ENCODE assay signal across 18 mouse cellular contexts in genomic region chr7:101383756-101384155, GRCm38 (mm10). TPM values are rescaled to one million over a fixed set of nuclear protein-coding genes. Genes with fewer than 3 reads are reported as not detected.
A peak's percentile ranks its signal among the peaks of the same experiment; 100 is the strongest.
DNase-seq lines count a peak whose midpoint lies in the region; ATAC-seq and TF ChIP-seq lines count a peak whose summit lies in the region.
"Had no signal": no experiment of that assay in that cellular context is flagged by ENCODE, and none has a peak within 500 bp of the region (broad histone marks: within the 10 kb centered on the region; RNA-seq: fewer than 3 reads in every experiment).

No protein-coding gene starts in this region.

- TF ChIP-seq CTCF in bone marrow macrophage, adult 2 months (IDR thresholded peaks at IDR 0.05; ENCODE audit: low read depth, low read length) = no peak

- DNase-seq in left cerebral cortex, postnatal 10 days (ENCODE audit: extremely low spot score in 1 of 2, low spot score in 2 of 2) = no peak
- DNase-seq in right cerebral cortex, postnatal 10 days (ENCODE audit: low spot score in 2 of 2) = no peak
- DNase-seq: adrenal gland, adult 8-10 months; cerebellum, postnatal 10 days; kidney, postnatal 14 days; right cerebral cortex, postnatal 4 days had no signal

- H3K4me1 ChIP-seq in heart, embryonic 15.5 days (replicated peaks) = peaks cover 35% of the 10 kb centered on the region
- H3K4me1 ChIP-seq in heart, embryonic 12.5 days (replicated peaks) = peaks cover 37% of the 10 kb centered on the region
- peaks cover 22% of the 10 kb centered on the region for H3K4me1 ChIP-seq in liver, embryonic 16.5 days (ENCODE audit: control insufficient read depth, low read depth, low read length)
- H3K4me1 ChIP-seq in liver, embryonic 12.5 days = peaks cover 51% of the 10 kb centered on the region
- peaks cover 57% of the 10 kb centered on the region for H3K4me1 ChIP-seq in bone marrow macrophage, adult 2 months (ENCODE audit: control insufficient read depth, insufficient read depth, low read length)
- H3K4me1 ChIP-seq: neural tube, embryonic 13.5 days had no signal

- H3K9ac ChIP-seq in heart, embryonic 15.5 days = no peak overlapping the region
- H3K9ac ChIP-seq in heart, embryonic 12.5 days = no peak overlapping the region
- no peak overlapping the region for H3K9ac ChIP-seq in liver, embryonic 16.5 days (ENCODE audit: low read depth, low read length)
- no peak overlapping the region for H3K9ac ChIP-seq in liver, embryonic 12.5 days
- H3K9ac ChIP-seq: limb, embryonic 12.5 days; neural tube, embryonic 13.5 days had no signal

- peak overlapping the region; percentile 53; the same call in 1 of the 2 replicates for H3K27ac ChIP-seq in heart, embryonic 15.5 days
- H3K27ac ChIP-seq in heart, embryonic 12.5 days (ENCODE audit: poor library complexity, severe bottlenecking) = no peak overlapping the region
- peak overlapping the region; percentile 37; the same call in 1 of the 2 replicates for H3K27ac ChIP-seq in liver, embryonic 16.5 days (ENCODE audit: low read length)
- no peak overlapping the region for H3K27ac ChIP-seq in liver, embryonic 12.5 days
- H3K27ac ChIP-seq in bone marrow macrophage, adult 2 months (ENCODE audit: insufficient read depth, low read depth, low read length) = peak overlapping the region; percentile 97
- H3K27ac ChIP-seq: limb, embryonic 12.5 days; neural tube, embryonic 13.5 days had no signal

- peaks cover 12% of the 10 kb centered on the region; the same call in 1 of the 2 replicates for H3K36me3 ChIP-seq in heart, embryonic 15.5 days
- peaks cover 20% of the 10 kb centered on the region for H3K36me3 ChIP-seq in heart, embryonic 12.5 days
- no peaks in the 10 kb centered on the region; the same call in 1 of the 2 replicates for H3K36me3 ChIP-seq in liver, embryonic 16.5 days (ENCODE audit: control insufficient read depth, insufficient read depth)
- H3K36me3 ChIP-seq in liver, embryonic 12.5 days = peaks cover 34% of the 10 kb centered on the region
- H3K36me3 ChIP-seq: neural tube, embryonic 13.5 days had no signal

- no peak overlapping the region for H3K4me2 ChIP-seq in heart, embryonic 15.5 days
- H3K4me2 ChIP-seq in heart, embryonic 12.5 days = no peak overlapping the region
- no peak overlapping the region for H3K4me2 ChIP-seq in liver, embryonic 16.5 days (ENCODE audit: low read depth, low read length)
- no peak overlapping the region for H3K4me2 ChIP-seq in liver, embryonic 12.5 days
- H3K4me2 ChIP-seq: limb, embryonic 12.5 days; neural tube, embryonic 13.5 days had no signal

- no peak for ATAC-seq in heart, embryonic 15.5 days (replicated peaks; ENCODE audit: insufficient number of reproducible peaks, insufficient read depth, low FRiP score, low read depth)
- no peak for ATAC-seq in heart, embryonic 12.5 days (ENCODE audit: insufficient number of reproducible peaks, low FRiP score)
- no peak for ATAC-seq in liver, embryonic 16.5 days (ENCODE audit: low read depth)
- no peak for ATAC-seq in liver, embryonic 12.5 days
- ATAC-seq in megakaryocyte, adult 5-6 weeks (ENCODE audit: poor library complexity, severe bottlenecking) = peak; percentile 53
- ATAC-seq: forebrain, embryonic 14.5 days; midbrain, embryonic 16.5 days had no signal

- no peak for TF ChIP-seq POLR2A in bone marrow macrophage, adult 2 months (IDR thresholded peaks at IDR 0.05; ENCODE audit: borderline replicate concordance, low read depth, low read length)

- intact Hi-C loops in left cerebral cortex, postnatal 10 days (cut with DNase I) = no loop called here

- H3K4me3 ChIP-seq in heart, embryonic 15.5 days = no peak overlapping the region
- no peak overlapping the region for H3K4me3 ChIP-seq in heart, embryonic 12.5 days
- H3K4me3 ChIP-seq in liver, embryonic 16.5 days (ENCODE audit: low read depth, low read length) = no peak overlapping the region
- H3K4me3 ChIP-seq in liver, embryonic 12.5 days = no peak overlapping the region
- peak overlapping the region; percentile 31 for H3K4me3 ChIP-seq in bone marrow macrophage, adult 2 months (ENCODE audit: insufficient read depth, low read length)
- H3K4me3 ChIP-seq: limb, embryonic 12.5 days; neural tube, embryonic 13.5 days had no signal

- 70% methylated on average over 3 of the region's 3 CpGs for WGBS in heart, embryonic 15.5 days
- WGBS in heart, embryonic 12.5 days = 60% methylated on average over 3 of the region's 3 CpGs
- WGBS in liver, embryonic 16.5 days (ENCODE audit: insufficient replicate concordance) = 37% methylated on average over 3 of the region's 3 CpGs
- WGBS in liver, embryonic 12.5 days (ENCODE audit: insufficient replicate concordance) = 46% methylated on average over 3 of the region's 3 CpGs

- H3K9me3 ChIP-seq in heart, embryonic 15.5 days (replicated peaks) = no peaks in the 10 kb centered on the region
- no peaks in the 10 kb centered on the region for H3K9me3 ChIP-seq in heart, embryonic 12.5 days (replicated peaks)
- no peaks in the 10 kb centered on the region for H3K9me3 ChIP-seq in liver, embryonic 16.5 days (replicated peaks; ENCODE audit: control insufficient read depth, low read length)
- no peaks in the 10 kb centered on the region for H3K9me3 ChIP-seq in liver, embryonic 12.5 days (replicated peaks)
- H3K9me3 ChIP-seq: limb, embryonic 12.5 days; neural tube, embryonic 13.5 days had no signal

- no peaks in the 10 kb centered on the region for H3K27me3 ChIP-seq in heart, embryonic 15.5 days
- no peaks in the 10 kb centered on the region for H3K27me3 ChIP-seq in heart, embryonic 12.5 days (replicated peaks)
- no peaks in the 10 kb centered on the region for H3K27me3 ChIP-seq in liver, embryonic 16.5 days (ENCODE audit: control insufficient read depth, insufficient read depth, low read depth, low read length)
- H3K27me3 ChIP-seq in liver, embryonic 12.5 days (replicated peaks) = no peaks in the 10 kb centered on the region
- H3K27me3 ChIP-seq: limb, embryonic 12.5 days; neural tube, embryonic 13.5 days had no signal

RNA-seq across cellular contexts. Expression of gene Gm45837, which starts 26.9 kb away (rescaled TPM):
- polyA plus RNA-seq in heart, embryonic 15.5 days (2015; fragmentation: Nextera tagmentation; extraction: Ambion mirVana) = not detected in 2 replicates
- 0.74 and 2.9 TPM in 2 replicates for polyA plus RNA-seq in heart, embryonic 12.5 days (2016; fragmentation: Nextera tagmentation; extraction: Ambion mirVana)
- polyA plus RNA-seq in liver, embryonic 16.5 days (2015; fragmentation: Nextera tagmentation; extraction: Ambion mirVana) = 4.0 TPM in 1 of 2 replicates, not detected in the other
- polyA plus RNA-seq in liver, embryonic 12.5 days (2016; fragmentation: Nextera tagmentation; extraction: Ambion mirVana) = not detected in 2 replicates
- 8.7 and 11.2 TPM in 2 replicates for polyA plus RNA-seq in bone marrow macrophage, adult 2 months (2012; ENCODE audit: insufficient read depth, insufficient read length, missing spikeins)
- 10.2 TPM in 1 of 2 replicates, not detected in the other for total RNA-seq in megakaryocyte, adult 5-6 weeks (2015)
- total RNA-seq in megakaryocyte, adult 5-6 weeks (2017) = 35.6 TPM in 1 of 2 replicates, not detected in the other
- 1 to 10 TPM; 1.1 to 1.8 TPM for total RNA-seq in left cerebral cortex, postnatal 10 days (2021)
- total RNA-seq: ES-E14 had no signal
- polyA plus RNA-seq: forebrain, embryonic 14.5 days; limb, embryonic 12.5 days; neural tube, embryonic 13.5 days; thymus, postnatal 0 days had no signal

RNA-seq across cellular contexts. Expression of gene Arap1, which starts 35.9 kb away (rescaled TPM):
- polyA plus RNA-seq in heart, embryonic 15.5 days (2015; fragmentation: Nextera tagmentation; extraction: Ambion mirVana) = 23.5 and 38.4 TPM in 2 replicates
- 19.9 and 22.5 TPM in 2 replicates for polyA plus RNA-seq in heart, embryonic 12.5 days (2016; fragmentation: Nextera tagmentation; extraction: Ambion mirVana)
- polyA plus RNA-seq in liver, embryonic 16.5 days (2015; fragmentation: Nextera tagmentation; extraction: Ambion mirVana) = 17.3 and 22.5 TPM in 2 replicates
- polyA plus RNA-seq in liver, embryonic 12.5 days (2016; fragmentation: Nextera tagmentation; extraction: Ambion mirVana) = 20.5 and 24.6 TPM in 2 replicates
- 326 and 363 TPM in 2 replicates for polyA plus RNA-seq in bone marrow macrophage, adult 2 months (2012; ENCODE audit: insufficient read depth, insufficient read length, missing spikeins)
- total RNA-seq in megakaryocyte, adult 5-6 weeks (2015) = 141 and 152 TPM in 2 replicates
- 211 and 245 TPM in 2 replicates for total RNA-seq in megakaryocyte, adult 5-6 weeks (2017)
- total RNA-seq in left cerebral cortex, postnatal 10 days (2021) = 10 to 100 TPM; 16.1 to 17.8 TPM

RNA-seq across cellular contexts. Expression of gene Pde2a, which starts 37.7 kb away (rescaled TPM):
- polyA plus RNA-seq in heart, embryonic 15.5 days (2015; fragmentation: Nextera tagmentation; extraction: Ambion mirVana) = 16.3 and 21.9 TPM in 2 replicates
- polyA plus RNA-seq in heart, embryonic 12.5 days (2016; fragmentation: Nextera tagmentation; extraction: Ambion mirVana) = 3.2 and 6.2 TPM in 2 replicates
- 14.3 and 14.6 TPM in 2 replicates for polyA plus RNA-seq in liver, embryonic 16.5 days (2015; fragmentation: Nextera tagmentation; extraction: Ambion mirVana)
- polyA plus RNA-seq in liver, embryonic 12.5 days (2016; fragmentation: Nextera tagmentation; extraction: Ambion mirVana) = 11.9 and 12.0 TPM in 2 replicates
- polyA plus RNA-seq in bone marrow macrophage, adult 2 months (2012; ENCODE audit: insufficient read depth, insufficient read length, missing spikeins) = 2.6 and 3.5 TPM in 2 replicates
- 35.4 and 37.5 TPM in 2 replicates for total RNA-seq in megakaryocyte, adult 5-6 weeks (2015)
- total RNA-seq in megakaryocyte, adult 5-6 weeks (2017) = 25.7 and 65.8 TPM in 2 replicates
- total RNA-seq in left cerebral cortex, postnatal 10 days (2021) = 100 to 1,000 TPM; 294 to 295 TPM

Comparison
In these comparisons a context has a peak if more than half of its experiments do, and no peak if none do; other contexts are left out.
1. H3K27ac ChIP-seq: peak in heart, embryonic 15.5 days (single experiment), liver, embryonic 16.5 days (single experiment) and bone marrow macrophage, adult 2 months (single experiment); none in heart, embryonic 12.5 days (single experiment) and liver, embryonic 12.5 days (single experiment).